Mouse (Mus musculus) liver, adult 2 months (tissue): ENCODE measurements around the gene Fam227a. TPM values are rescaled to one million over a fixed set of nuclear protein-coding genes. Genes with fewer than 3 reads are reported as not detected.

Experiments used
- DNase-seq: peaks from one replicate; pipeline ENCODE4 v3.0.0-alpha.2; 2011; ENCODE audit warnings: low read depth, low spot score; ENCODE audit errors: extremely low read depth
- H3K27ac ChIP-seq: fragments of 200-500 bp; replicated peaks from 2 replicates; pipeline ENCODE4 v1.5.1; 2012; ENCODE audit warnings: low read depth, mild to moderate bottlenecking, control low read depth, inconsistent platforms, low read length; ENCODE audit not compliant: insufficient read depth
- H3K27me3 ChIP-seq: fragments of 200-500 bp; 2 replicates; pipeline ENCODE4 v1.6.1; 2012; ENCODE audit warnings: mild to moderate bottlenecking, moderate library complexity, low read length, inconsistent platforms; ENCODE audit not compliant: control insufficient read depth, insufficient read depth
- H3K36me3 ChIP-seq: fragments of 200-500 bp; 2 replicates; pipeline ENCODE4 v1.6.1; 2012; ENCODE audit warnings: low read length, inconsistent platforms; ENCODE audit not compliant: control insufficient read depth, insufficient read depth
- H3K4me1 ChIP-seq: fragments of 200-500 bp; 2 replicates; pipeline ENCODE4 v1.6.1; 2011; ENCODE audit warnings: low read length; ENCODE audit not compliant: control insufficient read depth, insufficient read depth
- H3K4me3 ChIP-seq: fragments of 200-500 bp; 2 replicates; pipeline ENCODE4 v1.5.1; 2011; ENCODE audit warnings: low read depth, mild to moderate bottlenecking, control low read depth, low read length, moderate library complexity; ENCODE audit not compliant: insufficient read depth
- H3K79me2 ChIP-seq: fragments of 200-500 bp; 2 replicates; pipeline ENCODE4 v1.6.1; 2012; ENCODE audit warnings: inconsistent platforms, mild to moderate bottlenecking, low read length, moderate library complexity; ENCODE audit not compliant: control insufficient read depth, insufficient read depth
- H3K9ac ChIP-seq: fragments of 200-500 bp; 2 replicates; pipeline ENCODE4 v1.6.1; 2012; ENCODE audit warnings: low read depth, mild to moderate bottlenecking, control low read depth, inconsistent platforms, low read length
- CTCF ChIP-seq: fragments of 200-500 bp; IDR thresholded peaks from 2 replicates; pipeline ENCODE4 v1.5.1; 2011; ENCODE audit warnings: low read depth, low read length, control low read depth
- POLR2A ChIP-seq: fragments of 200-500 bp; IDR thresholded peaks from 2 replicates; pipeline ENCODE4 v1.6.1; 2011; ENCODE audit warnings: low read length, control low read depth; ENCODE audit not compliant: insufficient read depth; ENCODE audit errors: extremely low read depth
- WGBS: fragments of 180-500 bp; shearing (Covaris S2); methylation state at CpG from one replicate; pipeline ENCODE4 v1.1.7; 2018; 5-methylcytosine and 5-hydroxymethylcytosine counted together
- polyA plus RNA-seq: library from polyadenylated mRNA; depleted of rRNA; stranded (reverse); fragments of >200 nt; gene quantifications from 2 replicates; pipeline ENCODE4 v1.2.3, GENCODE M21; 2012
- total RNA-seq: library from RNA; depleted of rRNA; stranded (reverse); fragments of >200 nt; gene quantifications from 2 replicates; pipeline ENCODE4 v1.2.3, GENCODE M21; 2014

Gene Fam227a
- total and polyA plus RNA-seq, 2 experiments: 0.20 to 0.83 TPM

GRCm38 (mm10) chr15:79606161-79606560 lies 52.6 kb downstream of the Fam227a start:
- no peak overlapping the region for H3K9ac ChIP-seq
- WGBS: 87% methylated on average over 12 of the region's 12 CpGs
- DNase-seq: no peak

DNA sequence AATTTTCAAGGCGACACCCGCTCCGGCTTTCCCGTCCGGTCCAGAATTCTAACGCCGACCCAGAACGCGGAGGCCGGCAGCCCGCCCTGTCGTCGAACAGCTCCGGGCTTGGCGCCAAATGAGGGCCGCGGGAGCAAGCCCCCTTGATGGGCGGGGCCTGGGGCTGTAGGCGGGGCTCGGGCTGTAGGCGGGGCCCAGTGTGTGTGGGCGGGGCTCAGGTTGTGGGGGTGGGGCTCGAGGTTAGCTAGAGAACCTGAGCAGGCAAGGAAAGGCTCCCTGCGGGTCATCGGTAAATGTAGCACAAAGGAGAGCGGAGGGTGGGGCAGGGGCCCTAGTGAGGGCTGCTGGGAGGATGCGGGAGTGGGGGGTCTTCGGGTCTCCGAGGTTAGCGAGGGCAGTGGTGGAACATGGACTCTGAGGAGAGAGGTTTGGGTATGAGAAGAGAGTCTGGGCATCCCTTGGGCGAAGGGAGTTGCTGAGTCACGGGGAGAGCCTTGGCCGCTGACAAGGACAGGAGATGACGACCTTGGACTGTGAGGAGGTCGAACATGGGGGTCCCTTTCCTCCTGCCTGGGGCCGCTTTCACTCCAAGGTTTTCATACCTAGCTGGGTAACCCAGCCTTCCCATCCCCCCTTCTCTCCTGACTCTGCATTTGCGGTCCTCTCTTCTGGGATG lies 53.6 kb downstream of the Fam227a start, which contains the start of gene Dmc1:
TSS of gene Dmc1 (minus strand) at position 120 of the 676 bp plus-strand sequence.
- Histone ChIP-seq H3K9ac (no peak within 1 kb of the TSS), H3K79me2 (no peaks in the 10 kb centered on the region), H3K27me3 (peaks cover 6% of the 10 kb centered on the region; the same call in 1 of the 2 replicates), H3K4me3 (no peak within 1 kb of the TSS), H3K27ac (no peak within 1 kb of the TSS), H3K36me3 (no peaks in the 10 kb centered on the region), H3K4me1 (no peaks in the 10 kb centered on the region)
- DNase-seq: no peak
- no peak for TF ChIP-seq POLR2A
- no peak for TF ChIP-seq CTCF
- 14% methylated on average over 37 of the region's 37 CpGs for WGBS

More at GRCm38 (mm10) chr15:79606161-79606560, 52.6 kb downstream of the Fam227a start:
- Histone ChIP-seq H3K36me3 (no peaks in the 10 kb centered on the region), H3K4me3 (no peak overlapping the region), H3K27ac (no peak overlapping the region), H3K79me2 (no peaks in the 10 kb centered on the region), H3K4me1 (no peaks in the 10 kb centered on the region), H3K27me3 (peaks cover 6% of the 10 kb centered on the region; the same call in 1 of the 2 replicates)
- TF ChIP-seq POLR2A (no peak), CTCF (no peak)

DNA sequence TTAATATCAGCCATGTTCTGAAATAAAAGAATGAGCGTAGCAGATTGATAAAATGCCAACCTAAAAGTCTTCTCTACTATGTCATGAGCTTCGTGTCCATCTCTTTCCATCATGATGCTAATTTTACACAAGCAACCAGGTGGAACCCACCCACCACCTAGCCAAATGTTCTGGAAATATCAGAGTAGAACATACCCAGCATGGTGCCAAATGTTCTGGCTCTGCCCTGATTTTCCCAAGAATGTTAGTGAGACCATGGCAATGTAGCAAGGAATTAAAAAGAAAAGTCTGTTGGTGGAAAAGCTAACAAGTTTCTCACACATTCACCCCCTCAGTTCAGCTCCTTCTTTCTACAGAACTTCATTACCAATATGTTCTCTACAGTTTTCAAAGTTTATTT lies 58.6 kb downstream of the Fam227a start:
- Histone ChIP-seq H3K27ac (no peak overlapping the region), H3K27me3 (peaks cover 6% of the 10 kb centered on the region; the same call in 1 of the 2 replicates), H3K4me1 (no peaks in the 10 kb centered on the region), H3K79me2 (no peaks in the 10 kb centered on the region), H3K36me3 (no peaks in the 10 kb centered on the region), H3K4me3 (no peak overlapping the region), H3K9ac (no peak overlapping the region)
- DNase-seq: no peak
- 87% methylated on average over 2 of the region's 2 CpGs for WGBS
- no peak for TF ChIP-seq POLR2A
- TF ChIP-seq CTCF: no peak

DNA sequence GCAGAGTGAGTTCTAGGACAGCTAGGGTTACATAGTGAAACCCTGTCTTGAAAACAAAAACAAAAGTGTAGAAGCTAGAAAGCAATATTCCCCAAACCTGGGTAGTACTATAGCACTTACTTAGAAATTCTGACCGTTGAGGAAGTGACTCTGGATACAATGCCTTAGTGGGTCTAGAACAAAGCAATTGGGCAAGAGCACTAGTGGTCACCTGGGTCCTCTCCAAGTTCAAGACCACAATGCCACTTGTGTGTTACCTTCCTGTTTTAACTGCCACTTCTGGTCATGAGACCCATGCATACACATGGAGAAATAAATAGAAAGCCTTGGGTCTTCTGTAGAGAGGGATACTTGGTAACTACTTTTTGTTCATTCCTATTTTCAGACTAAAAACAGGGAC lies 60.0 kb downstream of the Fam227a start:
- H3K27ac ChIP-seq: no peak overlapping the region
- H3K4me1 ChIP-seq: no peaks in the 10 kb centered on the region
- H3K27me3 ChIP-seq: no peaks in the 10 kb centered on the region; the same call in 1 of the 2 replicates
- H3K4me3 ChIP-seq: no peak overlapping the region
- H3K79me2 ChIP-seq: no peaks in the 10 kb centered on the region
- WGBS: 84% methylated on average over 1 of the region's 1 CpGs
- no peaks in the 10 kb centered on the region for H3K36me3 ChIP-seq
- TF ChIP-seq POLR2A (no peak), CTCF (no peak)
- DNase-seq: no peak
- H3K9ac ChIP-seq: no peak overlapping the region

DNA sequence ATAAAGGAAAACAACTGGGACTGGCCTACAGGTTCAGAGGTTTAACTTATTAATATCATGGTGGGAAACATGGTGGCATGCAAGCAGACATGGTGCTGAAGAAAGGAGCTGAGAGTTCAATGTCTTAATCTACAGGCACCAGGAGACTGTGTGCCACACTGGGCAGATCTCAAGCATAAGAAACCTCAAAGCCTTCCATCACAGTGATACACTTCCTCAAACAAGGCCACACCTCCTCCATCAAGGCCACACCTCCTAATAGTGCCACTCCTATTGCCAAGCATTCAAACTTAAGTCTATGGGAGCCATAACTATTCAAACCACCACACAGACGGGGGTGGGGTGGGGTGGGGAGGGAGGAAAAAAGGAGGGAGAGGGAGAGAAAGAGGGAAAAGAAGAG lies 77.2 kb downstream of the Fam227a start:
- WGBS: 60% methylated on average over 1 of the region's 1 CpGs
- H3K4me1 ChIP-seq: no peaks in the 10 kb centered on the region

DNA sequence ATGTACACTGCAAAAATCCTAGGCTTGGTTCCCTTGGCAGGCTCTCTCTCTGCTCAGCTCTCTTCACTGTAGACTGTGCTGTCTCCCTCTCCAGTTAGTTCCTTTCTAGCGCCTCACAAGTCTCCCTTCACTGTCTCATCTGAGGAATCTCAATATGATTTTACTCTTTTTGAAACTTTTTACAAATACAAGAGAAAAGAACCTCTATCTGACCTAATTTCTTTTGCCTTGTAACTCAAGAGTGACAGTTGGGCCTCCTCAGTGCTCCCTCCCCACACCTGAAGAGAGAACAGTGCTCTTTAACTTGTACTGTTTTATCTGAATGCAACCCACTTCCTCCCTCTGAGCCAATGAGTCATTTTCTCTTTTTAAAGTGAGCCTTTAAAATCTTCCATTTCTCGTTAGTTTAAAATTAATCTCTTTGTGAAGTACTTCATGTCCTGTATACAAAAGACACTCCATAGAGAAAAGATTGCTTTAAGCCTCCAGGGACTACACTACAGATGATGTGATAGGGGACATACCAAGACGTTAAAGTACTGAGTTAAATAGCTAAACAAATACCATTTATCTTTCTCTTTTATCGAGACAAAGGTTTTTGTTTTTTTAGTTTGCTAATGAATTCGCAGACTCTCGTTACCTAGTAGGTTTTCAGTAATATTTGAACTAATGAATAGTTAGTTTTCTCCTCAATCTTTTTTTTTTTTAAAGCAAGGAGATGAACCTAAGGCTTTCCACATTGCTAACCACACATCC lies 80.9 kb downstream of the Fam227a start:
- H3K79me2 ChIP-seq: no peaks in the 10 kb centered on the region
- no peaks in the 10 kb centered on the region for H3K27me3 ChIP-seq
- H3K27ac ChIP-seq: no peak overlapping the region
- 63% methylated on average over 6 of the region's 6 CpGs for WGBS
- TF ChIP-seq CTCF (no peak), POLR2A (no peak)
- H3K9ac ChIP-seq: no peak overlapping the region
- no peak for DNase-seq
- no peaks in the 10 kb centered on the region for H3K4me1 ChIP-seq
- H3K36me3 ChIP-seq: no peaks in the 10 kb centered on the region
- H3K4me3 ChIP-seq: no peak overlapping the region

More for the DNA sequence above, 77.2 kb downstream of the Fam227a start:
- no peaks in the 10 kb centered on the region for H3K27me3 ChIP-seq
- H3K9ac ChIP-seq: no peak overlapping the region
- no peak overlapping the region for H3K4me3 ChIP-seq
- H3K36me3 ChIP-seq: no peaks in the 10 kb centered on the region
- no peak for TF ChIP-seq CTCF
- no peak for TF ChIP-seq POLR2A
- DNase-seq: no peak
- H3K27ac ChIP-seq: no peak overlapping the region
- H3K79me2 ChIP-seq: no peaks in the 10 kb centered on the region
